Mouse (Mus musculus) myocyte (in vitro differentiated cells): ENCODE results near the gene Cdk12. TPM values are rescaled to one million over a fixed set of nuclear protein-coding genes. Genes with fewer than 3 reads are reported as not detected.
"Not testable (repeated sequence)": the region's sequence is repeated elsewhere in the genome, so short reads cannot be mapped to it uniquely, and the experiment has no call there.

Experiments used
- H3K27me3 ChIP-seq: one replicate; pipeline ENCODE4 v1.6.1; 2011; ENCODE audit not compliant: control insufficient read depth, insufficient read depth, insufficient read length
- H3K36me3 ChIP-seq: one replicate; pipeline ENCODE4 v1.6.1; 2011; ENCODE audit not compliant: control insufficient read depth, insufficient read depth
- H3K4me2 ChIP-seq: one replicate; pipeline ENCODE4 v1.6.1; 2011; ENCODE audit warnings: low read depth, control low read depth
- H3K4me3 ChIP-seq: one replicate; pipeline ENCODE4 v1.5.1; 2011; ENCODE audit warnings: mild to moderate bottlenecking, control low read depth, moderate library complexity
- H3K79me2 ChIP-seq: one replicate; pipeline ENCODE4 v1.6.1; 2011; ENCODE audit not compliant: control insufficient read depth, insufficient read depth
- H3ac ChIP-seq: one replicate; pipeline ENCODE4 v1.6.1; 2011; ENCODE audit not compliant: control insufficient read depth, insufficient read length
- CEBPB ChIP-seq: IDR thresholded peaks from 2 replicates; pipeline ENCODE4 v1.6.1; 2011; ENCODE audit warnings: mild to moderate bottlenecking, moderate library complexity; ENCODE audit not compliant: poor library complexity, insufficient read depth, severe bottlenecking
- E2F4 ChIP-seq: IDR thresholded peaks from one replicate; pipeline ENCODE4 v1.6.1; 2011; ENCODE audit warnings: mild to moderate bottlenecking, control low read depth, moderate library complexity; ENCODE audit not compliant: insufficient read depth
- MAX ChIP-seq: IDR thresholded peaks from one replicate; pipeline ENCODE4 v1.6.1; 2011; ENCODE audit warnings: low read depth, mild to moderate bottlenecking, control low read depth
- MYOD1 ChIP-seq, 3 experiments: IDR thresholded peaks; one replicate each; pipeline ENCODE4 v1.6.1; 2011; ENCODE audit warnings: control low read depth in 2 of 3, low read depth in 2 of 3, mild to moderate bottlenecking in 2 of 3, moderate library complexity in 1 of 3; ENCODE audit not compliant: insufficient read length in 2 of 3, control insufficient read depth in 1 of 3
- MYOG ChIP-seq, 3 experiments: IDR thresholded peaks; one replicate each; pipeline ENCODE4 v1.6.1; 2011; ENCODE audit warnings: control low read depth in 2 of 3, low read depth in 2 of 3, mild to moderate bottlenecking in 2 of 3; ENCODE audit not compliant: insufficient read length in 2 of 3, control insufficient read depth in 1 of 3, insufficient read depth in 1 of 3
- POLR2A ChIP-seq: IDR thresholded peaks from one replicate; pipeline ENCODE4 v1.6.1; 2011; ENCODE audit warnings: low read depth, mild to moderate bottlenecking, control low read depth, moderate library complexity; ENCODE audit not compliant: insufficient read length
- POLR2AphosphoS2 ChIP-seq: IDR thresholded peaks from one replicate; pipeline ENCODE4 v1.6.1; 2011; ENCODE audit warnings: low read depth, control low read depth; ENCODE audit not compliant: insufficient read length
- REST ChIP-seq: IDR thresholded peaks from one replicate; pipeline ENCODE4 v1.6.1; 2011; ENCODE audit warnings: mild to moderate bottlenecking, control low read depth, moderate library complexity; ENCODE audit not compliant: insufficient read depth, insufficient read length
- SRF ChIP-seq: IDR thresholded peaks from one replicate; pipeline ENCODE4 v1.6.1; 2011; ENCODE audit warnings: low read depth; ENCODE audit not compliant: control insufficient read depth, insufficient read length
- TCF12 ChIP-seq: IDR thresholded peaks from one replicate; pipeline ENCODE4 v1.6.1; 2011; ENCODE audit warnings: mild to moderate bottlenecking, control low read depth; ENCODE audit not compliant: poor library complexity, insufficient read depth, severe bottlenecking
- TCF3 ChIP-seq: IDR thresholded peaks from one replicate; pipeline ENCODE4 v1.6.1; 2011; ENCODE audit warnings: low read depth, control low read depth; ENCODE audit not compliant: insufficient read length
- USF1 ChIP-seq: IDR thresholded peaks from one replicate; pipeline ENCODE4 v1.6.1; 2011; ENCODE audit warnings: low read depth, mild to moderate bottlenecking, control low read depth, moderate library complexity
- polyA plus RNA-seq: library from polyadenylated mRNA; unstranded; fragments of >200 nt; fragmentation: generic; extraction: Trizol; gene quantifications from one replicate; pipeline ENCODE4 v1.2.1, GENCODE M21; 2012; ENCODE audit warnings: missing spikeins

Gene Cdk12
- polyA plus RNA-seq, 1 experiment: 7.3 TPM

DNA sequence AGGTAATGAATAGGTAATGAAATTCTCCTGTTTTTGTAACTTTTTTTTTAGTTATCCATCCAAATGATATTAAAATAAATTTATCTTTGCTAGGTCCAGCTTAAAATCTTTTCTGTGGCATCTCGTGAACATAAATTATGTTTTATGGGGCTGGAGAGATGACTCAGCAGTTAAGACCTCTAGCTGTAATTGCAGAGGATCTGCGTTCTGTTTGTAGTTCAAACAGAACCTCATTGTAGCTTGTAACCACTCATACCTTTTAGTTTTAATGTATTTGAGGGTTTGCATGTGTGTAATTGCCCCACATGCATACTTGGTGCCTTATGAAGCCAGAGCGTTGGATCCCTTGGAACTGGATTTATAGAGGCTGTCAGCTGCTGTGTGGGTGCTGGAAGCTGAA lies 36.1 kb downstream of the Cdk12 start:
- Histone ChIP-seq H3K4me2 (no peak overlapping the region), H3K27me3 (no peaks in the 10 kb centered on the region), H3K4me3 (no peak overlapping the region), H3ac (no peak overlapping the region), H3K79me2 (no peaks in the 10 kb centered on the region), H3K36me3 (peaks cover 87% of the 10 kb centered on the region)
- no peak for TF ChIP-seq REST
- no peak for TF ChIP-seq POLR2AphosphoS2
- no peak for TF ChIP-seq SRF
- no peak for TF ChIP-seq E2F4
- no peak for TF ChIP-seq MYOG (IDR thresholded peaks at IDR 0.05; ENCODE audit: control insufficient read depth in 1 of 3, insufficient read depth in 1 of 3, insufficient read length in 2 of 3, low read depth in 2 of 3)
- no peak for TF ChIP-seq USF1

DNA sequence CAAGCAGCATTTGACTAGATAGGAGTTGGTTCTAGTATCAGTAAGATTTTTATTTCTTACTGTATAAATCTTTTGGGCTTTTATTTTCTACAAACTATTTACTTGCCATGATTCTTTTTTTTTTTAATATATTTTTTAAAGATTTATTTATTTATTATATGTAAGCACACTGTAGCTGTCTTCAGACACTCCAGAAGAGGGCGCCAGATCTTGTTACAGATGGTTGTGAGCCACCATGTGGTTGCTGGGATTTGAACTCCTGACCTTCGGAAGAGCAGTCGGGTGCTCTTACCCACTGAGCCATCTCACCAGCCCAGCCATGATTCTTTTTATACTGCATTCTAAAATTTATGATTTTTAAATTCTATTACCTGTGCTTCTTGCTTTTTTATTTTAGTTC lies 40.1 kb downstream of the Cdk12 start:
- H3K36me3 ChIP-seq: peaks cover 80% of the 10 kb centered on the region
- not testable (repeated sequence) for H3K4me2 ChIP-seq, H3ac ChIP-seq, H3K4me3 ChIP-seq, H3K27me3 ChIP-seq, H3K79me2 ChIP-seq

DNA sequence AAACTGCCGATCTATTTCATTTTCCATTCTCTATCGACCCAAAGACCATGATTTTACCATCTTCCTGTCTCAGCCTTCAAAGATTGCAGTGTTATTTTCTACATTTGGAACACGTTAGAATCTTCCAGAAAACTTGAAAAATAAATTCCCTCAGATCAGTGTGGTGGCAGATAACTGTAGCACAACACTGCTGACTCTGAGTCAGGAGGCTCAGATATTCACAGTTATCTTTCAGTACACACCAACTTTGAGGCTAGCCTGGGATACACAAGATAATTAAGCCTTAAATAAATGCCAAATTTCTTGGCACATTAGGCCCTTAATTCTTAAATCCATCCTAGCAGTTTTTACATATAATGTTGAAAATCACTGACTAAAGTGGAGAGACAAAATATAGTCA lies 41.6 kb downstream of the Cdk12 start:
- H3K27me3 ChIP-seq: no peaks in the 10 kb centered on the region
- H3K4me3 ChIP-seq: no peak overlapping the region
- H3K4me2 ChIP-seq: no peak overlapping the region
- TF ChIP-seq CEBPB (no peak), POLR2AphosphoS2 (no peak), USF1 (no peak), MYOG (IDR thresholded peaks at IDR 0.05; ENCODE audit: control insufficient read depth in 1 of 3, insufficient read depth in 1 of 3, insufficient read length in 2 of 3, low read depth in 2 of 3) (no peak)
- H3ac ChIP-seq: no peak overlapping the region
- H3K79me2 ChIP-seq: no peaks in the 10 kb centered on the region
- peaks cover 81% of the 10 kb centered on the region for H3K36me3 ChIP-seq

DNA sequence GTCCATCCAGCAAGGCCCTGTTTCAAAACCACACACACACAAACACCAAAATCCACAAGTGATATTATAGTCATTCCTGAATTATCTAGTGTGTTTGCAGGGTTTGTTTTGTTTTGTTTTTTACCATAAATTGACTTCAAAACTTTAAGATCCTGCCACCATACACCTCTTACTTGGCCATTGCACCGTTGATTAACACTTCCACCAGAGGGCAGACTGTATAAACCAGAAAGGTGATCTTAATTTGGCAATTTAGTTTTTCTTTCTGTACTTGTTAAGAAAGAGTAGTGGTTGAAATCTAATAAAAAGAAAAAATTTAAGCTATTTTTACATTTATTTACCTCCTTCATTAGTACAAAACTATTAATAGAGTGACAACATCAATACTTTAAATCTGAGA lies 44.5 kb downstream of the Cdk12 start:
- H3K36me3 ChIP-seq: peaks cover 75% of the 10 kb centered on the region
- H3K4me2 ChIP-seq: no peak overlapping the region
- no peak overlapping the region for H3K4me3 ChIP-seq
- no peaks in the 10 kb centered on the region for H3K27me3 ChIP-seq
- no peak overlapping the region for H3ac ChIP-seq
- TF ChIP-seq POLR2A (no peak), MYOD1 (IDR thresholded peaks at IDR 0.05; ENCODE audit: control insufficient read depth in 1 of 3, insufficient read length in 2 of 3, low read depth in 2 of 3) (no peak), SRF (no peak), CEBPB (no peak), MAX (no peak), E2F4 (no peak), POLR2AphosphoS2 (no peak), USF1 (no peak), MYOG (IDR thresholded peaks at IDR 0.05; ENCODE audit: control insufficient read depth in 1 of 3, insufficient read depth in 1 of 3, insufficient read length in 2 of 3, low read depth in 2 of 3) (no peak)
- H3K79me2 ChIP-seq: no peaks in the 10 kb centered on the region

DNA sequence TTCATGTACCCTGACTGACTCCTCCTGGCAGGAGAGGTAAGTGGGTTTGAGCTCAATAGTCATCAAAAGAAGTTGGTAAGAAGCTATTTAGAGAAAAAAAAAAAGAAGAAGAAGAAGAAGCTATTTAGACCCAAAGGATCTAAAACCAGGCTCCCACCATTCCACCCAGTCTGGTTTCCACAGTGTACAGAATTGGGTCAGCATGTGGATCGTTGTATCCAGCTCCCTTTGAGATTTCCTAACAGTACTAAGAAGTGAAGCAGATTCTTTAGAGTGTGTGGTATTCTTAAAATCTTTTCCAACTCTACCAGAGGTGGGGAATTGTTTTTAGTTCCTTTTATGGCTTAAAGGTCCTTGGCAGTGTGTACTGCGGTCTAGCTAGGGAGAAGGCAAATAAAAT lies 50.9 kb downstream of the Cdk12 start:
- Histone ChIP-seq H3K4me3 (no peak overlapping the region), H3K79me2 (no peaks in the 10 kb centered on the region), H3K4me2 (no peak overlapping the region), H3ac (no peak overlapping the region), H3K36me3 (peaks cover 34% of the 10 kb centered on the region), H3K27me3 (no peaks in the 10 kb centered on the region)
- TF ChIP-seq CEBPB: no peak
- no peak for TF ChIP-seq REST
- TF ChIP-seq MYOD1 (IDR thresholded peaks at IDR 0.05; ENCODE audit: control insufficient read depth in 1 of 3, insufficient read length in 2 of 3, low read depth in 2 of 3): no peak
- TF ChIP-seq MYOG (IDR thresholded peaks at IDR 0.05; ENCODE audit: control insufficient read depth in 1 of 3, insufficient read depth in 1 of 3, insufficient read length in 2 of 3, low read depth in 2 of 3): no peak
- TF ChIP-seq USF1: no peak
- TF ChIP-seq TCF12: no peak
- TF ChIP-seq E2F4: no peak
- TF ChIP-seq POLR2A: no peak
- TF ChIP-seq MAX: no peak
- no peak for TF ChIP-seq POLR2AphosphoS2
- TF ChIP-seq TCF3: no peak
- no peak for TF ChIP-seq SRF
